Mouse (Mus musculus) liver, postnatal 0 days (tissue): Measurements from ENCODE around the gene Gstp1. TPM values are rescaled to one million over a fixed set of nuclear protein-coding genes. Genes with fewer than 3 reads are reported as not detected.
A peak's percentile ranks its signal among the peaks of the same experiment; 100 is the strongest.

Experiments used
- ATAC-seq: fragments of 200-750 bp; cut with Nextera tagmentation; 2 replicates; pipeline ENCODE4 v1.8.0; 2017; ENCODE audit warnings: mild to moderate bottlenecking, moderate library complexity
- DNase-seq: peaks from one replicate; pipeline ENCODE4 v3.0.0-alpha.2; 2016
- H3K27ac ChIP-seq: fragments of 300-500 bp; sonication (generic); 2 replicates; pipeline ENCODE4 v1.5.1; 2014; ENCODE audit warnings: antibody characterized with exemption, moderate library complexity, mild to moderate bottlenecking, low read depth
- H3K27me3 ChIP-seq: fragments of 300-500 bp; sonication (generic); 2 replicates; pipeline ENCODE4 v1.6.1; 2014; ENCODE audit warnings: low read length, control low read depth, mixed read lengths; ENCODE audit not compliant: insufficient read depth
- H3K36me3 ChIP-seq: fragments of 300-500 bp; sonication (generic); replicated peaks from 2 replicates; pipeline ENCODE4 v1.6.1; 2014; ENCODE audit warnings: mild to moderate bottlenecking, control low read depth, low read length, moderate library complexity, mixed read lengths; ENCODE audit not compliant: insufficient read depth
- H3K4me1 ChIP-seq: fragments of 300-500 bp; sonication (generic); 2 replicates; pipeline ENCODE4 v1.6.1; 2014; ENCODE audit warnings: antibody characterized with exemption, mild to moderate bottlenecking, control low read depth; ENCODE audit not compliant: insufficient read depth
- H3K4me2 ChIP-seq: fragments of 300-500 bp; sonication (generic); 2 replicates; pipeline ENCODE4 v1.6.1; 2014; ENCODE audit warnings: low read depth, mild to moderate bottlenecking, low read length, moderate library complexity, mixed read lengths
- H3K4me3 ChIP-seq: fragments of 300-500 bp; sonication (generic); 2 replicates; pipeline ENCODE4 v1.5.1; 2014; ENCODE audit warnings: low read depth, low read length
- H3K9ac ChIP-seq: fragments of 300-500 bp; sonication (generic); replicated peaks from 2 replicates; pipeline ENCODE4 v1.6.1; 2014; ENCODE audit warnings: mild to moderate bottlenecking, moderate library complexity
- H3K9me3 ChIP-seq: fragments of 300-500 bp; sonication (generic); 2 replicates; pipeline ENCODE4 v1.6.1; 2016; ENCODE audit warnings: mild to moderate bottlenecking, control low read depth, low read length, mixed read lengths
- CTCF ChIP-seq: sonication (generic); IDR thresholded peaks from 2 replicates; pipeline ENCODE4 v1.5.1; 2016; ENCODE audit warnings: antibody characterized with exemption, low read depth
- EP300 ChIP-seq: IDR thresholded peaks from 2 replicates; pipeline ENCODE4 v1.6.1; 2016; ENCODE audit warnings: antibody characterized with exemption, low read depth, mild to moderate bottlenecking
- WGBS: fragments of 180-500 bp; shearing (Covaris S2); extraction: QIAGEN DNeasy Blood & Tissue Kit; methylation state at CpG from one replicate; pipeline ENCODE4 v1.1.7; 2014; ENCODE audit not compliant: insufficient replicate concordance; 5-methylcytosine and 5-hydroxymethylcytosine counted together
- polyA plus RNA-seq: library from polyadenylated mRNA; unstranded; fragments of >200 nt; fragmentation: Nextera tagmentation; extraction: Ambion mirVana; gene quantifications from 2 replicates; pipeline ENCODE4 v1.2.1, GENCODE M21; 2015

Gstp1 gene
- polyA plus RNA-seq, 1 experiment from 2014 or later = 428 TPM

- no peaks in the 10 kb centered on the region for H3K9me3 ChIP-seq
- peak overlapping the region; percentile 24; the same call in 1 of the 2 replicates for H3K4me3 ChIP-seq
- no peaks in the 10 kb centered on the region for H3K27me3 ChIP-seq
- 48% methylated on average over 12 of the region's 12 CpGs for WGBS
- no peak for TF ChIP-seq EP300
- no peak for TF ChIP-seq CTCF
- H3K9ac ChIP-seq = no peak overlapping the region; the same call in 1 of the 2 replicates
- peaks cover 15% of the 10 kb centered on the region for H3K4me1 ChIP-seq
- H3K27ac ChIP-seq = peak overlapping the region; percentile 39; the same call in 1 of the 2 replicates
- ATAC-seq (peak; percentile 58), DNase-seq (no peak)
- H3K36me3 ChIP-seq = no peaks in the 10 kb centered on the region
- peak overlapping the region; percentile 50 for H3K4me2 ChIP-seq
Measured at GRCm38 (mm10) chr19:4036327-4037045, 1.3 kb downstream of the Gstp1 start.

GRCm38 (mm10) chr19:4033742-4034141 lies 4.0 kb downstream of the Gstp1 start:
- Histone ChIP-seq H3K27ac (peak overlapping the region; percentile 75; the same call in 1 of the 2 replicates), H3K4me2 (no peak overlapping the region), H3K4me3 (no peak overlapping the region), H3K9ac (no peak overlapping the region), H3K4me1 (peaks cover 15% of the 10 kb centered on the region), H3K9me3 (no peaks in the 10 kb centered on the region), H3K36me3 (no peaks in the 10 kb centered on the region), H3K27me3 (no peaks in the 10 kb centered on the region)
- ATAC-seq (no peak), DNase-seq (no peak)
- WGBS = 51% methylated on average over 5 of the region's 5 CpGs
- no peak for TF ChIP-seq CTCF
- no peak for TF ChIP-seq EP300

- no peak overlapping the region for H3K4me3 ChIP-seq
- TF ChIP-seq EP300 (no peak), CTCF (no peak)
- no peaks in the 10 kb centered on the region for H3K36me3 ChIP-seq
- no peaks in the 10 kb centered on the region for H3K9me3 ChIP-seq
- H3K27ac ChIP-seq = peak overlapping the region; percentile 75; the same call in 1 of the 2 replicates
- ATAC-seq (peak; percentile 67), DNase-seq (peak; percentile 46)
- H3K4me2 ChIP-seq = no peak overlapping the region
- H3K9ac ChIP-seq = no peak overlapping the region
- H3K4me1 ChIP-seq = peaks cover 15% of the 10 kb centered on the region
- 49% methylated on average over 3 of the region's 3 CpGs for WGBS
- H3K27me3 ChIP-seq = no peaks in the 10 kb centered on the region
Measured at GRCm38 (mm10) chr19:4033298-4033697, 4.5 kb downstream of the Gstp1 start.

GRCm38 (mm10) chr19:4032668-4033067 lies 5.1 kb downstream of the Gstp1 start:
- Histone ChIP-seq H3K4me3 (no peak overlapping the region), H3K9ac (no peak overlapping the region), H3K27me3 (no peaks in the 10 kb centered on the region), H3K4me1 (peaks cover 15% of the 10 kb centered on the region), H3K4me2 (no peak overlapping the region), H3K36me3 (no peaks in the 10 kb centered on the region), H3K9me3 (no peaks in the 10 kb centered on the region), H3K27ac (peak overlapping the region; percentile 75; the same call in 1 of the 2 replicates)
- ATAC-seq (no peak), DNase-seq (no peak)
- no peak for TF ChIP-seq CTCF
- TF ChIP-seq EP300 = no peak
- WGBS = 62% methylated on average over 7 of the region's 7 CpGs

- Histone ChIP-seq H3K4me3 (no peak overlapping the region), H3K27me3 (no peaks in the 10 kb centered on the region), H3K27ac (no peak overlapping the region), H3K4me1 (no peaks in the 10 kb centered on the region), H3K9ac (no peak overlapping the region), H3K9me3 (no peaks in the 10 kb centered on the region), H3K36me3 (no peaks in the 10 kb centered on the region), H3K4me2 (no peak overlapping the region)
- ATAC-seq = no peak
- DNase-seq = no peak
- no peak for TF ChIP-seq EP300
- no peak for TF ChIP-seq CTCF
Measured at GRCm38 (mm10) chr19:4027576-4027975, 10.2 kb downstream of the Gstp1 start.

GRCm38 (mm10) chr19:4023185-4023584 lies 14.6 kb downstream of the Gstp1 start:
- H3K4me2 ChIP-seq = no peak overlapping the region
- no peak for DNase-seq
- H3K36me3 ChIP-seq = no peaks in the 10 kb centered on the region
- TF ChIP-seq CTCF (no peak), EP300 (no peak)
- no peaks in the 10 kb centered on the region for H3K9me3 ChIP-seq
- H3K4me3 ChIP-seq = no peak overlapping the region
- WGBS = 65% methylated on average over 7 of the region's 7 CpGs
- peaks cover 12% of the 10 kb centered on the region for H3K4me1 ChIP-seq
- H3K27me3 ChIP-seq = no peaks in the 10 kb centered on the region
- no peak for ATAC-seq
- no peak overlapping the region for H3K27ac ChIP-seq
- no peak overlapping the region for H3K9ac ChIP-seq
